Comparison of ENCODE assay signal across 7 mouse cellular contexts in genomic region chr16:44331671-44331994, GRCm38 (mm10). TPM values are rescaled to one million over a fixed set of nuclear protein-coding genes. Genes with fewer than 3 reads are reported as not detected.
A peak's percentile ranks its signal among the peaks of the same experiment; 100 is the strongest.
DNase-seq lines count a peak whose midpoint lies in the region; ATAC-seq and TF ChIP-seq lines count a peak whose summit lies in the region.

No protein-coding gene starts in this region.

- no peak for TF ChIP-seq POLR2A in liver, adult 2 months (IDR thresholded peaks at IDR 0.05; ENCODE audit: extremely low read depth, insufficient read depth, low read length)

- H3K9me3 ChIP-seq in embryonic facial prominence, embryonic 15.5 days (replicated peaks), result no peaks in the 10 kb centered on the region
- H3K9me3 ChIP-seq in hindbrain, embryonic 16.5 days (ENCODE audit: control insufficient read depth, low read length), result no peaks in the 10 kb centered on the region
- no peaks in the 10 kb centered on the region for H3K9me3 ChIP-seq in midbrain, postnatal 0 days (ENCODE audit: low read length)

- no peak for ATAC-seq in embryonic facial prominence, embryonic 15.5 days (ENCODE audit: insufficient number of reproducible peaks, low FRiP score, low TSS enrichment, low read depth)
- peak; percentile 71 for ATAC-seq in hindbrain, embryonic 16.5 days
- no peak for ATAC-seq in midbrain, postnatal 0 days (ENCODE audit: low FRiP score)

- H3K4me3 ChIP-seq in liver, adult 2 months (ENCODE audit: insufficient read depth, low read depth, low read length), result peak overlapping the region; percentile 62; the same call in 1 of the 2 replicates
- peak overlapping the region; percentile 63 for H3K4me3 ChIP-seq in embryonic facial prominence, embryonic 15.5 days (replicated peaks)
- peak overlapping the region; percentile 79 for H3K4me3 ChIP-seq in hindbrain, embryonic 16.5 days (ENCODE audit: low read length)
- H3K4me3 ChIP-seq in midbrain, postnatal 0 days (ENCODE audit: low read depth, low read length), result peak overlapping the region; percentile 69

- no peaks in the 10 kb centered on the region for H3K79me2 ChIP-seq in liver, adult 2 months (ENCODE audit: control insufficient read depth, insufficient read depth, low read length)

- H3K9ac ChIP-seq in liver, adult 2 months (ENCODE audit: low read depth, low read length), result no peak overlapping the region
- H3K9ac ChIP-seq in embryonic facial prominence, embryonic 15.5 days, result peak overlapping the region; percentile 48; the same call in 1 of the 2 replicates
- peak overlapping the region; percentile 87 for H3K9ac ChIP-seq in hindbrain, embryonic 16.5 days (ENCODE audit: low read depth, low read length)
- peak overlapping the region; percentile 70 for H3K9ac ChIP-seq in midbrain, postnatal 0 days (replicated peaks; ENCODE audit: low read length, poor library complexity, severe bottlenecking)

- no peak for TF ChIP-seq CTCF in liver, adult 2 months (IDR thresholded peaks at IDR 0.05; ENCODE audit: low read depth, low read length)
- TF ChIP-seq CTCF in midbrain, postnatal 0 days (IDR thresholded peaks at IDR 0.05), result no peak

- WGBS in liver, adult 2 months, result 37% methylated on average over 6 of the region's 6 CpGs
- WGBS in embryonic facial prominence, embryonic 15.5 days, result 15% methylated on average over 6 of the region's 6 CpGs
- 12% methylated on average over 6 of the region's 6 CpGs for WGBS in hindbrain, embryonic 16.5 days
- WGBS in midbrain, postnatal 0 days, result 10% methylated on average over 6 of the region's 6 CpGs

- peaks cover 6% of the 10 kb centered on the region; the same call in 1 of the 2 replicates for H3K4me1 ChIP-seq in liver, adult 2 months (ENCODE audit: control insufficient read depth, insufficient read depth, low read length)
- peaks cover 17% of the 10 kb centered on the region for H3K4me1 ChIP-seq in embryonic facial prominence, embryonic 15.5 days
- H3K4me1 ChIP-seq in hindbrain, embryonic 16.5 days (ENCODE audit: control insufficient read depth, insufficient read depth, low read depth, low read length), result peaks cover 11% of the 10 kb centered on the region
- peaks cover 4% of the 10 kb centered on the region; the same call in 1 of the 2 replicates for H3K4me1 ChIP-seq in midbrain, postnatal 0 days (ENCODE audit: insufficient read depth, low read length)

- intact Hi-C loops in gastrocnemius, postnatal 36 days (cut with DNase I), result no loop called here

- DNase-seq in liver, adult 2 months (ENCODE audit: extremely low read depth, low read depth, low spot score), result no peak
- no peak for DNase-seq in liver
- DNase-seq in midbrain, postnatal 0 days (ENCODE audit: low spot score), result no peak
- no peak for DNase-seq in spleen, adult 18-20 months
- DNase-seq in gastrocnemius, postnatal 36 days, result no peak

- H3K36me3 ChIP-seq in liver, adult 2 months (ENCODE audit: control insufficient read depth, insufficient read depth, low read length), result no peaks in the 10 kb centered on the region
- H3K36me3 ChIP-seq in embryonic facial prominence, embryonic 15.5 days, result no peaks in the 10 kb centered on the region
- H3K36me3 ChIP-seq in hindbrain, embryonic 16.5 days (ENCODE audit: control insufficient read depth, insufficient read depth, low read length), result no peaks in the 10 kb centered on the region
- H3K36me3 ChIP-seq in midbrain, postnatal 0 days (ENCODE audit: insufficient read depth, low read length), result no peaks in the 10 kb centered on the region

- H3K4me2 ChIP-seq in embryonic facial prominence, embryonic 15.5 days (replicated peaks), result peak overlapping the region; percentile 100
- H3K4me2 ChIP-seq in hindbrain, embryonic 16.5 days (ENCODE audit: low read length), result peak overlapping the region; percentile 98
- peak overlapping the region; percentile 96 for H3K4me2 ChIP-seq in midbrain, postnatal 0 days (ENCODE audit: low read depth, low read length, poor library complexity, severe bottlenecking)

- H3K27me3 ChIP-seq in liver, adult 2 months (ENCODE audit: control insufficient read depth, insufficient read depth, low read length), result peaks cover 9% of the 10 kb centered on the region
- peaks cover 20% of the 10 kb centered on the region for H3K27me3 ChIP-seq in embryonic facial prominence, embryonic 15.5 days
- H3K27me3 ChIP-seq in hindbrain, embryonic 16.5 days (replicated peaks; ENCODE audit: control insufficient read depth, insufficient read depth, low read length), result peaks cover 4% of the 10 kb centered on the region
- 0 out of 2 replicates have a peak, but pooled peaks cover 3% of the 10 kb centered on the region for H3K27me3 ChIP-seq in midbrain, postnatal 0 days (ENCODE audit: insufficient read depth, low read length)

- no peak overlapping the region for H3K27ac ChIP-seq in liver, adult 2 months (replicated peaks; ENCODE audit: insufficient read depth, low read depth, low read length)
- no peak overlapping the region for H3K27ac ChIP-seq in embryonic facial prominence, embryonic 15.5 days (replicated peaks)
- peak overlapping the region; percentile 73 for H3K27ac ChIP-seq in hindbrain, embryonic 16.5 days (ENCODE audit: low read depth, low read length)
- H3K27ac ChIP-seq in midbrain, postnatal 0 days (ENCODE audit: low read depth, low read length), result peak overlapping the region; percentile 62

RNA-seq across cellular contexts. Expression of gene Sidt1, which starts 1.4 kb away (rescaled TPM):
- total RNA-seq in liver, adult 2 months (2014; rRNA removed), result under 0.01 and 0.20 TPM in 2 replicates
- polyA plus RNA-seq in liver, adult 2 months (2012; rRNA removed), result 0.14 and 0.23 TPM in 2 replicates
- polyA plus RNA-seq in embryonic facial prominence, embryonic 15.5 days (2015; fragmentation: Nextera tagmentation; extraction: Ambion mirVana), result 0.32 and 0.60 TPM in 2 replicates
- polyA plus RNA-seq in hindbrain, embryonic 16.5 days (2015; fragmentation: Nextera tagmentation; extraction: Ambion mirVana), result 20.4 TPM in 2 replicates
- 30.4 and 35.8 TPM in 2 replicates for total RNA-seq in midbrain, postnatal 0 days (2014; rRNA removed)
- polyA plus RNA-seq in midbrain, postnatal 0 days (2015; fragmentation: Nextera tagmentation; extraction: Ambion mirVana), result 18.6 and 19.7 TPM in 2 replicates
- total RNA-seq in gastrocnemius, postnatal 36 days (2021), result under 1 TPM; 0.18 to 0.30 TPM

RNA-seq across cellular contexts. Expression of gene Spice1, which starts 15.3 kb away (rescaled TPM):
- 2.3 and 3.8 TPM in 2 replicates for total RNA-seq in liver, adult 2 months (2014; rRNA removed)
- 1.3 and 1.7 TPM in 2 replicates for polyA plus RNA-seq in liver, adult 2 months (2012; rRNA removed)
- polyA plus RNA-seq in embryonic facial prominence, embryonic 15.5 days (2015; fragmentation: Nextera tagmentation; extraction: Ambion mirVana), result 29.5 and 31.1 TPM in 2 replicates
- 12.7 and 18.4 TPM in 2 replicates for polyA plus RNA-seq in hindbrain, embryonic 16.5 days (2015; fragmentation: Nextera tagmentation; extraction: Ambion mirVana)
- 14.0 and 16.4 TPM in 2 replicates for total RNA-seq in midbrain, postnatal 0 days (2014; rRNA removed)
- polyA plus RNA-seq in midbrain, postnatal 0 days (2015; fragmentation: Nextera tagmentation; extraction: Ambion mirVana), result 9.1 and 10.9 TPM in 2 replicates
- total RNA-seq in gastrocnemius, postnatal 36 days (2021), result 1 to 10 TPM; 6.1 to 7.9 TPM

Comparison
In these comparisons a context has a peak if more than half of its experiments do, and no peak if none do; other contexts are left out.
1. H3K27ac ChIP-seq: peak in hindbrain, embryonic 16.5 days (single experiment) and midbrain, postnatal 0 days (single experiment); none in liver, adult 2 months (single experiment) and embryonic facial prominence, embryonic 15.5 days (single experiment).
2. RNA of gene Sidt1, which starts 1.4 kb away (polyA plus RNA-seq): 20.4 TPM in hindbrain, embryonic 16.5 days and 18.6 to 19.7 TPM in midbrain, postnatal 0 days; 0.32 to 0.60 TPM in embryonic facial prominence, embryonic 15.5 days and 0.14 to 0.23 TPM in liver, adult 2 months; every median in the first group is over 10 times any median in the second.
3. Peak in every context shown above with its lines, with median percentiles within 50 percentile points of each other: H3K4me3 ChIP-seq and H3K4me2 ChIP-seq.